Mouse (Mus musculus) thymus, postnatal 25 days (tissue): ENCODE measurements around the gene Sprr2a2.
"Not testable (repeated sequence)": the region's sequence is repeated elsewhere in the genome, so short reads cannot be mapped to it uniquely, and the experiment has no call there.

Experiments used
- DNase-seq: peaks from one replicate; pipeline ENCODE4 v3.0.0; 2022

Gene Sprr2a2

DNA sequence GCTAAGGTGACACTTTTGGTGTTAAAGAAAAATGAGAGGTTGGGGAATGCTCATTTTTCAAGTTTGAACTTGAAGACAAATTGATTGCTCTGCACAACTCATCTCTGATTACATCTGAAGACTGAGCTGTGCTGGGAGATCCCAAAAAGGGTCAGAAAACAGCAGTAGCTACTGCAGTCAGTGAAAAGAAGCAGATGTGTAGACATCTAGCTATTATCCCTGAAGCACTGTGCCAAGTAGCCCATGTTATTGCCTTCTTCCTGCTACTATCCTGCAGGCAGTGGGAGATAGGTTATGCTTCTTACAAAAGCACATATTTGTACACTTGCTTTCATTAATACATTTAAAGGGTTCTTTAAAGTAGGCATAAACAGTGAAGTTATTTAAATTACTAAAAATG is 63.9 kb downstream of the Sprr2a2 start:
- DNase-seq = not testable (repeated sequence)

DNA sequence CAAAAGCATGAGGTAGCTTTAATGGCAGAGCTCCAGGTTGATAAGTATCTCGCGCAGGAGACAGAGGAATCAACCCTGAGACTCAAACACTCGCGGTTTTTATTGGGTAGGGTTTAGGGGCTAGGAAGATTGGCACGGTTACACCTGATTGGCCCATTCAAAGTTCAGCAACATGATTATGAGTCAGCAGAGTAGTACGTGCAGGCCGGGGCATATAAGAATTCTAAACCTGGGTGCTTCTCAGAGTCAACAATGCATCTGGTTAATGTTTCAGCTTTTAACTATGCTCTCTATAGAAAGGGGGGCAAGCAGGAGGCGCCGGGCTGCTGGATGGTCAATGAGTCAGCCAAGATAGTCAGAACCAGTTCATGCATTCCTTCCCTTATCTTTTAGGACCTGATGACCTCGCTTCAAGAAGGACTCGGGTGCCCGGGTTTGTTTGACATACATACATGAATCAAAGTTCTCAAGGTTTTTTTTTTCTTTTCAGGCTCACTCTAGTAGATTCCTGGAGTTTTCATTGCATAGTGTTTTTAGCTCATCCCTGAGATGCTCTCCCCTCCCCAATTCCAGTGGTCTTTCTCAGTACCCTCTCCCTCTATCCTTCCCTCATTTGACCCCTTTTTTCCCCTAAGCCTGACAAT is 65.4 kb downstream of the Sprr2a2 start:
- not testable (repeated sequence) for DNase-seq

DNA sequence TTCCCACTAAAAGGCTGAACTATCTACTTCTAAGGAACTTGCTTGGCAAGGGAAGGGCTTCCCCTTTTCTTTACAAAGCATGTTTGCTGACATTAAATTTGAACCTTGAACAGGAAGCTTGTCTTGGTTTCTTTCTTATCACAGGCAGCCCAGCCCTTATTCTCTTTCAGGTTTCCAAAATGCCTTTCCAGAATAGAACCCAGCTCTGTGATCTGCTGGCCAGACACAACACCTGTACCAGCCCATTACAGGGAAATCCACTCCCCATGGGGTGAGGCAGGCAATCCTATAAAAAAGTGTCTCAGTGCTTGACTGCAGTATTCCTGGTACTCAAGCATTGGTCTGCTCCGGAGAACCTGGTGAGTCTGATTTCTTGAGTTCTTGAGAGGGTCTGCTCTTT is 69.4 kb downstream of the Sprr2a2 start, which contains the start of gene Sprr2a3:
Gene Sprr2a3 (plus strand): TSS at position 317 of the 400 bp plus-strand sequence.
- DNase-seq = not testable (repeated sequence)

DNA sequence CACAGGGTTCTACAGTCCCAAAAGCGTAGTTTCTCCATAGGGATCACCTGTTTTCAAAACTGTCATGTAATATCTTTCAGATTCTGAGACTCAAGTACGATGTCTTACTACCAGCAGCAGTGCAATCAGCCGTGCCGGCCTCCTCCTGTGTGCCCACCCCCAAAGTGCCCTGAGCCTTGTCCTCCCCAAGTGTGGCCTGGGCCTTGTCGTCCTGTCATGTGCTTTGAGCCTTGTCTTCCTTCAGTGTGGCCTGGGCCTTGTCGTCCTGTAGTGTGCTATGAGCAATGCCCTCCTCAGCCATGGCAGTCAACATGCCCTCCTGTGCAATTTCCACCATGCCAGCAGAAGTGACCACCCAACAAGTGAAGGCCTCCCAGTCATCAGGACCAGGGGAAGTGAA is 72.8 kb downstream of the Sprr2a2 start:
- DNase-seq = not testable (repeated sequence)
